Mouse (Mus musculus) neural tube, embryonic 15.5 days (tissue): Measurements from ENCODE around the gene Isoc2a. TPM values are rescaled to one million over a fixed set of nuclear protein-coding genes. Genes with fewer than 3 reads are reported as not detected.

ENCODE experiments used
- ATAC-seq: fragments of 200-750 bp; cut with Nextera tagmentation; 2 replicates; pipeline ENCODE4 v1.8.0; 2017; ENCODE audit warnings: mild to moderate bottlenecking, moderate TSS enrichment, moderate library complexity; ENCODE audit not compliant: low FRiP score
- H3K27ac ChIP-seq: fragments of 300-500 bp; sonication (generic); replicated peaks from 2 replicates; pipeline ENCODE4 v1.5.1; 2015; ENCODE audit warnings: mild to moderate bottlenecking, inconsistent platforms
- H3K27me3 ChIP-seq: fragments of 300-500 bp; sonication (generic); replicated peaks from 2 replicates; pipeline ENCODE4 v1.6.1; 2015; ENCODE audit warnings: inconsistent platforms
- H3K36me3 ChIP-seq: fragments of 300-500 bp; sonication (generic); 2 replicates; pipeline ENCODE4 v1.6.1; 2015; ENCODE audit warnings: inconsistent platforms
- H3K4me1 ChIP-seq: fragments of 300-500 bp; sonication (generic); 2 replicates; pipeline ENCODE4 v1.6.1; 2015; ENCODE audit warnings: inconsistent platforms
- H3K4me2 ChIP-seq: fragments of 300-500 bp; sonication (generic); 2 replicates; pipeline ENCODE4 v1.6.1; 2015; ENCODE audit warnings: inconsistent platforms, mild to moderate bottlenecking, moderate library complexity
- H3K4me3 ChIP-seq: fragments of 300-500 bp; sonication (generic); replicated peaks from 2 replicates; pipeline ENCODE4 v1.5.1; 2015; ENCODE audit warnings: mild to moderate bottlenecking, inconsistent platforms
- H3K9ac ChIP-seq: fragments of 300-500 bp; sonication (generic); replicated peaks from 2 replicates; pipeline ENCODE4 v1.6.1; 2015; ENCODE audit warnings: mild to moderate bottlenecking, inconsistent platforms
- H3K9me3 ChIP-seq: fragments of 300-500 bp; sonication (generic); replicated peaks from 2 replicates; pipeline ENCODE4 v1.6.1; 2016; ENCODE audit warnings: inconsistent platforms
- WGBS: fragments of 180-500 bp; shearing (Covaris S2); methylation state at CpG from one replicate; pipeline ENCODE4 v1.1.7; 2015; ENCODE audit warnings: mixed read lengths; 5-methylcytosine and 5-hydroxymethylcytosine counted together
- polyA plus RNA-seq: library from polyadenylated mRNA; unstranded; fragments of >200 nt; fragmentation: Nextera tagmentation; extraction: Ambion mirVana; gene quantifications from 2 replicates; pipeline ENCODE4 v1.2.1, GENCODE M21; 2015

Isoc2a gene
- polyA plus RNA-seq, 1 experiment from 2014 or later, result 0.51 TPM

DNA sequence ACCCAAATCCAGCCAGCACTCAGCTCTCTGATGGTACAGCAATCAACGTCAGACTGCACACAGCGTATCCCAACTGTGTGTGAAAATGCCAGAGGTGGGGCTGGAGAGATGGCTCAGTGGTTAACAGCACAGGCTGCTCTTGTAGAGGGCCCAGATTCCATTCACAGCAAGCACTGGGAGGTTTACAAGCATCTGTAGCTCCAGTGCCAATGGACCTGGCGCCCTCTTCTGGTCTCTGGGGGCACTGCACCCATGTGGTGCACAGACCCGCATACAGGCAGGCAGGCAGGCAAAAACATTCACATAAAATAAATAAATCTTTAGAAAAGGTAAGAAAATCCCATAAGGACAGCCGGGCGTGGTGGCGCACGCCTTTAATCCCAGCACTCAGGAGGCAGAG lies 24.2 kb downstream of the Isoc2a start:
- Histone ChIP-seq H3K27me3 (no peaks in the 10 kb centered on the region), H3K9me3 (no peaks in the 10 kb centered on the region), H3K4me1 (peaks cover 20% of the 10 kb centered on the region), H3K27ac (no peak overlapping the region), H3K4me2 (no peak overlapping the region; the same call in 1 of the 2 replicates), H3K4me3 (no peak overlapping the region), H3K36me3 (no peaks in the 10 kb centered on the region), H3K9ac (no peak overlapping the region)
- no peak for ATAC-seq
- 51% methylated on average over 8 of the region's 8 CpGs for WGBS

DNA sequence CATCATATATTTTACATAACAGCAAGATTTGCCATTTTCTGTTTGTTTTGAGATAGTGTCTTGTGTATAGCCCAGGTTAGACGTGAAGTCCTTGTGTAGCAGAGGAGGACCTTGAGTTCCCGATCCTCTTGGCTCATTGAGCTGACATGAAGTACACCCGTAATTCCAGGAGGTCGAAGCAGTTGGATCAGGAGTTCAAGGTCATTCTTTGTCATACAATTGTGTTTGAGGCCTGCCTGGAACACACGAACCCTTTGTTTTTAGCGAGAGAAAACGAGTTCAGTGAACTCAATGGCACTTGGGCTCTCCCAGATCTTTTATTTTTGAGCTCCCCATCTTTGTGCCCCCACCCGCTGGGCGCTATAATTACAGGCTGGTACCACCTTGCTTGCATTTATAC lies 25.5 kb downstream of the Isoc2a start:
- WGBS, result 80% methylated on average over 9 of the region's 9 CpGs
- Histone ChIP-seq H3K4me2 (no peak overlapping the region), H3K27me3 (no peaks in the 10 kb centered on the region), H3K27ac (no peak overlapping the region), H3K9ac (no peak overlapping the region), H3K4me1 (peaks cover 20% of the 10 kb centered on the region), H3K36me3 (no peaks in the 10 kb centered on the region), H3K4me3 (no peak overlapping the region), H3K9me3 (no peaks in the 10 kb centered on the region)
- no peak for ATAC-seq

GRCm38 (mm10) chr7:4906466-4906950 lies 29.6 kb downstream of the Isoc2a start, which contains the start of gene Gm36210:
TSS of gene Gm36210 (minus strand) at chr7:4906516.
- WGBS, result 29% methylated on average over 10 of the region's 10 CpGs
- H3K4me2 ChIP-seq, result no peak within 1 kb of the TSS
- no peak within 1 kb of the TSS for H3K9ac ChIP-seq
- no peak within 1 kb of the TSS for H3K4me3 ChIP-seq
- H3K36me3 ChIP-seq, result no peaks in the 10 kb centered on the region
- H3K27me3 ChIP-seq, result no peaks in the 10 kb centered on the region
- no peaks in the 10 kb centered on the region for H3K4me1 ChIP-seq
- H3K9me3 ChIP-seq, result no peaks in the 10 kb centered on the region
- no peak within 1 kb of the TSS for H3K27ac ChIP-seq
- no peak for ATAC-seq

DNA sequence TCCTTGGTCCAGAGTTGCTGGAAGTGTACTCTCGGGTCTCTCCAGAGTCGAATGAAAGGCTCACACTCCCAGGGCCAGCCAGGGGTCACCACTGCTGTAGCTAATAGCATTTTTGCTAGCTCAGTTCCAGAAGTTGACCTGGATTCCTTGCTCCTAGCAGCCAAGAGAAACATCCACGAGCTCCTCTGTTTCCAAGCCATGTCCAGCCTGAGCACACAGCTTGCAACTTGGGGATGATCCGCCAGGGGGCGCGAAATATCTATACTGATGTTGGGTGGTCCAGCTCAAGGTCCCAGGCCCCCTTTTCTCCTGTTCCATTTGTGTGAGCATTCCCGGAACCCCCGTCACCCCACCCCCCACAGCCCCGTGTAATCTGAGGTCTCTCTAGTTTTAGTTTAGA lies 34.6 kb downstream of the Isoc2a start:
- Histone ChIP-seq H3K4me1 (peaks cover 15% of the 10 kb centered on the region), H3K27me3 (no peaks in the 10 kb centered on the region), H3K4me3 (no peak overlapping the region), H3K9ac (no peak overlapping the region), H3K4me2 (peak overlapping the region; percentile 7; the same call in 1 of the 2 replicates), H3K9me3 (no peaks in the 10 kb centered on the region), H3K36me3 (no peaks in the 10 kb centered on the region), H3K27ac (0 out of 2 replicates have a peak overlapping the region, but pooled peaks have one; percentile 2)
- ATAC-seq, result no peak
- WGBS, result 46% methylated on average over 9 of the region's 9 CpGs

DNA sequence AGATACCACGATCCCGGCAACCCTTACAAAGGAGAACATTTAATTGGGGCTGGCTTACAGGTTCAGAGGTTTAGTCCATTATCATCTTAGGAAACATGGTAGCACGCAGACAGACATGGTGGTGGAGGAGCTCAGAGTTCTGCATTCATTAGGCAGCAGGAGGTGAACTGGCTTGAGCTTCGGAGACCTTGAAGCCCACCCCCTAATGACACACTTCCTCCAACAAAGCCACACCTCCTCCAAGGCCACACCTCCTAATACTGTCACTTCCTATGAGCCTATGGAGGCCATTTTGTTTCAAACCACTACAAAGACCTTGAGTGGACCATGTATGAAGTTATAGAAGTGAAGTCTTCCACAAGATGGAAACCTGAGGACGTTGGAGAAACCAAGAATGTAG lies 35.3 kb downstream of the Isoc2a start:
- peaks cover 22% of the 10 kb centered on the region for H3K4me1 ChIP-seq
- H3K9ac ChIP-seq, result no peak overlapping the region
- H3K4me2 ChIP-seq, result peak overlapping the region; percentile 7; the same call in 1 of the 2 replicates
- no peaks in the 10 kb centered on the region for H3K36me3 ChIP-seq
- H3K27ac ChIP-seq, result 0 out of 2 replicates have a peak overlapping the region, but pooled peaks have one; percentile 2
- H3K27me3 ChIP-seq, result no peaks in the 10 kb centered on the region
- ATAC-seq, result no peak
- H3K9me3 ChIP-seq, result no peaks in the 10 kb centered on the region
- no peak overlapping the region; the same call in 1 of the 2 replicates for H3K4me3 ChIP-seq
- 61% methylated on average over 5 of the region's 5 CpGs for WGBS

DNA sequence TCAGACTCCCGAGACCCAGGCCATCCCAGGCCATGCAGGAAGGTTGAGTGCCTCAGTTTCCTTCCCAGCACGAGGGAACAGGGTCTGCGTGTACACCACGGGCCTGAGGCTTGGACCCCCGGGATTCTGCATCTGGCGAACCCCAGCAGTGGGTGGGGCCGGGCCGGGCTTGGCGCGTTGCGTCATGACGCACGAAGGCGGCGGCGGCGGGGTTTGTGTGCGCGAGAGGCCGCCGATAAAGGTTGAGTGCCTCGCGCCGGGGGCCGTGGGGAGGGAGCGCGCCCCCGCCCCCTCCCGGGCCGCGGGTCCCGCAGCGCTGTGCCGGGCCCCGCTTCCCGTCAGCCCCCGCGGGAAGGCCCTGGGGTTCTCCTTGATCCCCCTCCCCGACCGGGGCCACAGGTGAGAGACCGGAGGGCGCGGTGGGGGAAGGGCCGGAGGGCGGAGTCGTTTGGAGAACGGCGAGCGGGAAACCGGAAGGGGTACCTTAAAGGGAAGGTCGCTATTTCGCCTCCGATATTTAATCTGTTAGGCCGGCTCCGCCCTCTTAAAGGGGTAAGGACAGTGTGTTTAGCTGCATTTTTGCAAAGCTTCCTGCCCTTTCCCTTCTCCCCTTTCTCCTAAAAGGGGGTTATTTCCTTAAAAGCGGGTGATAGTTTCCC lies 38.2 kb downstream of the Isoc2a start, which contains the start of gene Zfp628:
Gene Zfp628, plus strand, starts transcription at position 211 of the 659 bp plus-strand sequence.
- peak within 1 kb of the TSS; percentile 85 for H3K9ac ChIP-seq
- no peaks in the 10 kb centered on the region for H3K27me3 ChIP-seq
- 1% methylated on average over 50 of the region's 56 CpGs for WGBS
- peaks cover 21% of the 10 kb centered on the region for H3K36me3 ChIP-seq
- H3K4me2 ChIP-seq, result peak within 1 kb of the TSS; percentile 78
- H3K27ac ChIP-seq, result peak within 1 kb of the TSS; percentile 99
- peak; percentile 91 for ATAC-seq
- no peaks in the 10 kb centered on the region for H3K9me3 ChIP-seq
- H3K4me3 ChIP-seq, result peak within 1 kb of the TSS; percentile 72
- peaks cover 27% of the 10 kb centered on the region for H3K4me1 ChIP-seq

DNA sequence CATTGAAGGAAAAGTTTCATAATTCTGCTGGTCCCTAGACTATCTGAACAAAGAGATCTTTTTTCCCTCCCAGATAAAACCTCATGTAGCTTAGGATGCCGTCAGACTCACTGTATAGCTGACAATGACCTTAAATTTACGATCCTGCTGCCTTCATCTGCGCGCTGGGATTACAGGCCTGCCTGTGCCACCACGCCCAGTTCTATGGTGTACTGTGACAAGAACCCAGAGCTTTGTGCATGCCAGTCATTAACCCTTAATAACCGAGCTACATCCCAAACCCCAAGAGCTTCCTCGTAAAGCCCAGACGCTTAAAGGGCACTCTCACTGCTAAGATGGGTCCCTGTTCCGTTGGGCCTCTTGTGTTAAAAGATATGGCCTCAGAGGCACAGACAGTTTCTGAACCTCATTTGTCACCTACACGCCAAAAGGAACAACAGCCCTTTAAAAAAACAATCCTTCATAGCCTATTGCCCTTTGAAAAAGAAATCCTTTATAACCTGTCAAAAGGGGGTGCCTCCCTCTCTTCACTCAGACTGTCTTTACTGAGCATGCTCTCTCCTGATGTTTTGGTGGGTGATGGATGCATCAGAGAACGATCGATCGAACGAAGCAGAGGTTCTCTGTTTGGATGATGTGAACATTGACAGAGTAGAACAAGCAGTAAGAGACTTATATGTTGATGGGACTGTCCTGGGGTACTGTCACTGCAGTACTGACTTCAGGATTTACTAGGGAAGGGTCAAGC lies 38.9 kb downstream of the Isoc2a start:
- peak overlapping the region; percentile 85 for H3K9ac ChIP-seq
- no peaks in the 10 kb centered on the region for H3K9me3 ChIP-seq
- H3K4me3 ChIP-seq, result peak overlapping the region; percentile 72
- peak; percentile 70 for ATAC-seq
- 7% methylated on average over 14 of the region's 14 CpGs for WGBS
- H3K36me3 ChIP-seq, result peaks cover 28% of the 10 kb centered on the region
- H3K27ac ChIP-seq, result peak overlapping the region; percentile 99
- peak overlapping the region; percentile 78 for H3K4me2 ChIP-seq
- H3K27me3 ChIP-seq, result no peaks in the 10 kb centered on the region
- H3K4me1 ChIP-seq, result peaks cover 28% of the 10 kb centered on the region

GRCm38 (mm10) chr7:4917494-4917893 lies 40.5 kb downstream of the Isoc2a start:
- H3K36me3 ChIP-seq, result peaks cover 31% of the 10 kb centered on the region
- H3K4me2 ChIP-seq, result no peak overlapping the region
- no peak overlapping the region for H3K4me3 ChIP-seq
- H3K27me3 ChIP-seq, result no peaks in the 10 kb centered on the region
- H3K27ac ChIP-seq, result peak overlapping the region; percentile 99; the same call in 1 of the 2 replicates
- H3K9ac ChIP-seq, result 0 out of 2 replicates have a peak overlapping the region, but pooled peaks have one; percentile 14
- no peaks in the 10 kb centered on the region for H3K9me3 ChIP-seq
- peaks cover 44% of the 10 kb centered on the region for H3K4me1 ChIP-seq
- ATAC-seq, result no peak
- WGBS, result 85% methylated on average over 2 of the region's 2 CpGs

GRCm38 (mm10) chr7:4918681-4919080 lies 41.7 kb downstream of the Isoc2a start:
- WGBS, result 93% methylated on average over 15 of the region's 15 CpGs
- Histone ChIP-seq H3K9ac (no peak overlapping the region), H3K9me3 (no peaks in the 10 kb centered on the region), H3K4me1 (peaks cover 56% of the 10 kb centered on the region), H3K27ac (no peak overlapping the region), H3K4me3 (no peak overlapping the region), H3K4me2 (no peak overlapping the region), H3K27me3 (no peaks in the 10 kb centered on the region), H3K36me3 (peaks cover 31% of the 10 kb centered on the region)
- no peak for ATAC-seq

DNA sequence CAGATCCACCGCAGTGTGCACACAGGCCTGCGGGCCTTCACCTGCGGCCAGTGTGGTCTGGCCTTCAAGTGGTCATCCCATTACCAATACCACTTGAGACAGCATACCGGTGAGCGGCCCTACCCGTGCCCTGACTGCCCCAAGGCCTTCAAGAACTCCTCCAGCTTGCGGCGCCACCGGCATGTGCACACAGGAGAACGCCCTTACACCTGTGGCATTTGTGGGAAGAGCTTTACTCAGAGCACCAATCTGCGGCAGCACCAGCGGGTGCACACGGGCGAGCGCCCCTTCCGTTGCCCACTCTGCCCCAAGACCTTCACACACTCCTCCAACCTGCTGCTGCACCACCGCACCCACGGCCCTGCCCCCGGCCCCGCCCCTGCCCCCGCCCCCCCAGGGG lies 42.1 kb downstream of the Isoc2a start:
- no peaks in the 10 kb centered on the region for H3K27me3 ChIP-seq
- no peak overlapping the region for H3K27ac ChIP-seq
- no peak overlapping the region for H3K4me2 ChIP-seq
- H3K4me1 ChIP-seq, result peaks cover 59% of the 10 kb centered on the region
- peaks cover 31% of the 10 kb centered on the region for H3K36me3 ChIP-seq
- H3K4me3 ChIP-seq, result no peak overlapping the region
- ATAC-seq, result no peak
- H3K9ac ChIP-seq, result no peak overlapping the region
- no peaks in the 10 kb centered on the region for H3K9me3 ChIP-seq
- WGBS, result 85% methylated on average over 21 of the region's 21 CpGs

DNA sequence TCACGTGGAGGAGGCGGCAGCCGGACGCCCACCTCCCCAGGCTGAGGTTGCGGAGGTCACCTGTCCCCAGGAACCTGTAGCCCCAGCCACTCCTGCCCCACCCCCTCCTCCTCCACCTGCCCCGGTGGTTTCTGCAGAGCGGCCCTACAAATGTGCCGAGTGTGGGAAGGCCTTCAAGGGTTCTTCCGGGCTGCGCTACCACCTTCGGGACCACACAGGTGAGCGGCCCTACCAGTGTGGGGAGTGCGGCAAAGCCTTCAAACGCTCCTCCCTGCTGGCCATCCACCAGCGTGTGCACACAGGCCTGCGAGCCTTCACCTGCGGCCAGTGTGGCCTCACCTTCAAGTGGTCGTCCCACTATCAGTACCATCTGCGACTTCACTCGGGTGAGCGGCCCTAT lies 43.0 kb downstream of the Isoc2a start:
- H3K4me1 ChIP-seq, result peaks cover 62% of the 10 kb centered on the region
- 0 out of 2 replicates have a peak overlapping the region, but pooled peaks have one; percentile 33 for H3K27ac ChIP-seq
- H3K9me3 ChIP-seq, result no peaks in the 10 kb centered on the region
- H3K4me2 ChIP-seq, result no peak overlapping the region
- H3K27me3 ChIP-seq, result no peaks in the 10 kb centered on the region
- 88% methylated on average over 21 of the region's 21 CpGs for whole genome bisulfite sequencing
- no peak overlapping the region for H3K9ac ChIP-seq
- peaks cover 31% of the 10 kb centered on the region for H3K36me3 ChIP-seq
- no peak for ATAC-seq
- H3K4me3 ChIP-seq, result no peak overlapping the region
